Mouse (Mus musculus): ENCODE results near the gene Bid. TPM values are rescaled to one million over a fixed set of nuclear protein-coding genes. Genes with fewer than 3 reads are reported as not detected.

The Bid gene
- polyA plus RNA-seq (2012; rRNA removed), result 3.6 and 5.4 TPM in 2 replicates

DNA sequence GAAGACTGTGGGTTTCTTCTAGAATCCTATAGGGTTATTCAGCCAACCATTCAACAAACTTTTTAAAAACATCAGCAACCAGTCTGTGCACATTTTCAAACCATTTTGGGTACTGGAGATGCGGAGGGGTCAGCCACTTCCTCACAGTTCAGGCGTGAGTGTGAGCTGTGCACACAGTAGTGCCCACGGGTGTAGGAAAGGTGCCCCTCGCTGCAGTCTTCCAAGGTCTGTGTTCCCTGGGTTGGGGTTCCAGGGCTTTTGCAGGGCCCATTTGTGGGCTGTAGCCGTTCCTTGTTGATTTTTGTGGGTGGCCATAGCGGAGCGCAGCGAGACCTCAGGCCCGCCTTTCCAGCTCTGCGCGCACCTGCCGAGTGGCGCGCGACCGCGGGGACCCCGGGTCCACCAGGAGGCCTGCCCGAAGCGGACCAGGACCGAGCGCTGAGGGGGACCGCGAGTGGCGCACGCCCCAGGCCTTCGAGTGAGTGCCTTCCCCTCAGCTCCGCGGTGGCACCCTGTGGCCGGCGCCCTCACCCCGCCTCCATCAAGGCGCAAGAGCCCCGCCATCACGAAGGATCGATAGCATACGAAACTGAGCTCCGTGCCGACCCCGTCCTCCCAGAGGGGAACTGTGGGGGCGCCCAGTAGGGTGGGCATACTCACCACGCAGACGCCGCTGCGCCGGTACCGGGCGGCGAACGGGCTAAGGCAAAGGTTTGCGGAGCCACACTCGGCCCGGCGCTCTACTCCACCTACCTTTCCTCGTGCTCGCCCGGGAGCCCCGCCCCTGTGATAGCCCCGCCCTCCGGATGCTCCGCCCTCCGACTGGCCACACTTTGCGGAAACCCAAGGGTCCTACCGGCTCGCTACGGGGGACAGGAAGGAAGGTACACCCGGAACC is at the start of gene Bid:
TSS of gene Bid (minus strand) at position 780 of the 898 bp plus-strand sequence.
- 3% methylated on average over 67 of the region's 67 CpGs for WGBS

DNA sequence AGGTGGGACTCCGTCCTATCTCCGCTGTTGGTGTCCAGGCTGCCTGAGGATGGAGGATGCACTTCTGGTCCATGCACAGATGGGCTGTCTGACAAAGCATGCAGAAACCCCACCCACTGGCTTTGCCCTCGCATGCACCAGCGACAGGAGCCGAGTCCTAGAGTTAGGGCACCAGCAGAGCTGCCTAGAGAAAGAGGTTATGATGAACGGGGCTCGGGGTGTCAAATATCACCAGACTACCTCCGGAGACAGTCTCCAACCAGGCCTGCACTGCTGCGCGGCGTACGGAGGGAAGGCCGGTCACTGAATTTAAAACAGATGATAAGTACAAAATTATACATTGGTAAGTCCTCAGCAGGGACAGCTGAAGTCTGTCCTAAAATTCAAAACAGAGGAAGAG is 49.2 kb upstream of the Bid start:
- H3K4me3 ChIP-seq (replicated peaks; ENCODE audit: extremely low read depth, low read depth, low read length), result no peak overlapping the region
- DNase-seq, result no peak
- 75% methylated on average over 13 of the region's 13 CpGs for WGBS
- H3K4me1 ChIP-seq (ENCODE audit: control insufficient read depth, insufficient read depth, low read length), result no peaks in the 10 kb centered on the region
- TF ChIP-seq CTCF (IDR thresholded peaks at IDR 0.05; ENCODE audit: insufficient read depth, low read length) (no peak), POLR2A (IDR thresholded peaks at IDR 0.05; ENCODE audit: borderline replicate concordance, extremely low read depth, low read depth, low read length) (no peak)

More for the DNA sequence above, at the start of gene Bid:
- peak within 1 kb of the TSS; percentile 73 for H3K4me3 ChIP-seq (replicated peaks; ENCODE audit: extremely low read depth, low read depth, low read length)
- peak; percentile 93 for DNase-seq
- TF ChIP-seq CTCF (IDR thresholded peaks at IDR 0.05; ENCODE audit: insufficient read depth, low read length) (no peak), POLR2A (IDR thresholded peaks at IDR 0.05; ENCODE audit: borderline replicate concordance, extremely low read depth, low read depth, low read length) (peak; percentile 25; the same call in 1 of the 2 replicates)
- peaks cover 3% of the 10 kb centered on the region; the same call in 1 of the 2 replicates for H3K4me1 ChIP-seq (ENCODE audit: control insufficient read depth, insufficient read depth, low read length)

DNA sequence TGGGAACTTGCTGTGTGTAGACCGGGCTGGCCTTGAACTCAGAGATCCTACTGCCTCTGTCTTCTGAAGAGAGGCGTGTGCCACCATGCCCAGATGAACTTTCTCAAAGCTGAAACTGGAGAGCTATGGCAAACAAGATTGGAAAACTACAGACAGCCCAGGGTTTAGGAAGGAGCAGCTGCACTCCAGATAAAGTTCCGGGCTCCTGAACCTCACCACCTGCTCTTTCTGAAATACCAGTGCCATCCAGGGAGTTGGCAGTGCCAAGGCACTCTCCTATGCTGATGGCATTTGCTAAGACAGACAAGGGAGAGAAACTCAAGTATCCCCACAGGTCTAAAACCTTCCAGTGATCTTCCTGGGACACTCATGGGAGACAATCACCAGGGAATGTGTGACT is 47.5 kb upstream of the Bid start:
- H3K4me1 ChIP-seq (ENCODE audit: control insufficient read depth, insufficient read depth, low read length), result no peaks in the 10 kb centered on the region
- no peak for DNase-seq
- 94% methylated on average over 3 of the region's 3 CpGs for WGBS
- H3K4me3 ChIP-seq (replicated peaks; ENCODE audit: extremely low read depth, low read depth, low read length), result no peak overlapping the region
- TF ChIP-seq CTCF (IDR thresholded peaks at IDR 0.05; ENCODE audit: insufficient read depth, low read length) (no peak), POLR2A (IDR thresholded peaks at IDR 0.05; ENCODE audit: borderline replicate concordance, extremely low read depth, low read depth, low read length) (no peak)

- TF ChIP-seq POLR2A (IDR thresholded peaks at IDR 0.05; ENCODE audit: borderline replicate concordance, extremely low read depth, low read depth, low read length) (no peak), CTCF (IDR thresholded peaks at IDR 0.05; ENCODE audit: insufficient read depth, low read length) (no peak)
- 87% methylated on average over 9 of the region's 9 CpGs for WGBS
- Histone ChIP-seq H3K4me3 (replicated peaks; ENCODE audit: extremely low read depth, low read depth, low read length) (no peak overlapping the region), H3K4me1 (ENCODE audit: control insufficient read depth, insufficient read depth, low read length) (no peaks in the 10 kb centered on the region)
- no peak for DNase-seq
Observed at GRCm38 (mm10) chr6:120960338-120961030, 43.8 kb upstream of the Bid start.

- TF ChIP-seq CTCF (IDR thresholded peaks at IDR 0.05; ENCODE audit: insufficient read depth, low read length) (no peak), POLR2A (IDR thresholded peaks at IDR 0.05; ENCODE audit: borderline replicate concordance, extremely low read depth, low read depth, low read length) (no peak)
- 67% methylated on average over 4 of the region's 4 CpGs for WGBS
- DNase-seq, result no peak
- Histone ChIP-seq H3K4me1 (ENCODE audit: control insufficient read depth, insufficient read depth, low read length) (no peaks in the 10 kb centered on the region), H3K4me3 (replicated peaks; ENCODE audit: extremely low read depth, low read depth, low read length) (no peak overlapping the region)
Observed at GRCm38 (mm10) chr6:120957331-120957730, 40.7 kb upstream of the Bid start.

DNA sequence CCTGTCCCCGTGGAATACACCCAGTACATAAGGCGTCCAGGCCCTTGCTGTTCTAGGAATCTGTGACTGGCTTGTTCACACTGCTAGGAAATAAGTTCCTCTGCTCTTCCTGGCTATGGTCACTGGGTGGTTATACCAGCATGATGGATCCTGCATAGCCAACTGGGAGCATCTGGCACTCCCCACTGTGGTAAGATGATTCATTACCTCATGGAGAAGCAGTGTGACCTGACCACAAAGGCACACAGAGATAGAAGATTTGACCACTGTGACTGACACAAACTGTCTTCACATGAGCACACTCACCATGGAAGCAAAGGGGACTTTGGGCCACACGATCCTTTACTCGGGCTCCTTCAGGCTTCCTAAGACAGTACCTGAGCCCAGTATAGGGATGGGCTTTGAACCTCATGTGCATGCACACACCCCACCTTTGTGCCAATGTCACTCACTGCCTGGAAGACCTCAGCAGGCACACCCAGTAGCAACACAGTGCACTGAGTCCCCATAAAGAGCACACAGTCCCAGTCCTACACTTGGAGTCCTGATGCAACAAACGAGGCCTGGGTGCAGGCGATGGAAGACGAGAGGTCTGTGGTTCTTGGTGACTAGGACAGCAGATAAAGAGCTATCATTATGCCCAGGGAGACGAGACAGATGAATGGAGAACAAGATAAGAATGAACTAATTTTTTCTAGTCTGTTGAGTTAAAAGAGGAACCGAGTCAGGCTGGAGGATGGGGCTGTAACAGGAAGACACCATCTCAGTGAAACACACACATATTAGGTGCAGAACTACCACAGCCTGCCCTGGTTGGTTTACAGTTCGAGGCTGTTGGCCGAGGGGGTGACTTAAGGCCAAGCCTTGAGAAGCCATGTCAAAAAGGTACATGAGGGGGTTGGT is 39.9 kb upstream of the Bid start:
- no peaks in the 10 kb centered on the region for H3K4me1 ChIP-seq (ENCODE audit: control insufficient read depth, insufficient read depth, low read length)
- H3K4me3 ChIP-seq (replicated peaks; ENCODE audit: extremely low read depth, low read depth, low read length), result no peak overlapping the region
- WGBS, result 83% methylated on average over 11 of the region's 11 CpGs
- no peak for DNase-seq
- TF ChIP-seq CTCF (IDR thresholded peaks at IDR 0.05; ENCODE audit: insufficient read depth, low read length), result no peak

DNA sequence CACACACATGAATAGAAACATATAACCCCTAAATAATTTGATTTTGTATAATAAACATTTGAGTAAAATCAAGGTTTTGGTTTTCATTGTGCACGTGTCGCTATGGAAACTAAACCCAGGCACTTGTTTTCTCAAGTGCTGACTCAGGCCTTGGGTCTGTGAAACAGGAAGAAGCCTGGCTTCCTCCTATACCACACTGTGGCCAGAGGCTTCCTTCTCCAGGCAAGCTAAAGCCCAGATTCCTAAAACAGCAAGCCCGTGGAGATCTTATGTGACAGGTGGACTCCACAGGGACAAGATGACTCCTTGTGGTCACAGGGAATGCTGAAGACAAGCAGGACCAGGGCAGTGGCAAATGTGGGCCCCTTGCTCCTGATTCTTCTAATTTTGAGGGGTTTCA is 38.6 kb upstream of the Bid start:
- DNase-seq, result no peak
- Histone ChIP-seq H3K4me1 (ENCODE audit: control insufficient read depth, insufficient read depth, low read length) (no peaks in the 10 kb centered on the region), H3K4me3 (replicated peaks; ENCODE audit: extremely low read depth, low read depth, low read length) (no peak overlapping the region)
- WGBS, result 30% methylated on average over 3 of the region's 3 CpGs
- TF ChIP-seq CTCF (IDR thresholded peaks at IDR 0.05; ENCODE audit: insufficient read depth, low read length) (no peak), POLR2A (IDR thresholded peaks at IDR 0.05; ENCODE audit: borderline replicate concordance, extremely low read depth, low read depth, low read length) (no peak)

DNA sequence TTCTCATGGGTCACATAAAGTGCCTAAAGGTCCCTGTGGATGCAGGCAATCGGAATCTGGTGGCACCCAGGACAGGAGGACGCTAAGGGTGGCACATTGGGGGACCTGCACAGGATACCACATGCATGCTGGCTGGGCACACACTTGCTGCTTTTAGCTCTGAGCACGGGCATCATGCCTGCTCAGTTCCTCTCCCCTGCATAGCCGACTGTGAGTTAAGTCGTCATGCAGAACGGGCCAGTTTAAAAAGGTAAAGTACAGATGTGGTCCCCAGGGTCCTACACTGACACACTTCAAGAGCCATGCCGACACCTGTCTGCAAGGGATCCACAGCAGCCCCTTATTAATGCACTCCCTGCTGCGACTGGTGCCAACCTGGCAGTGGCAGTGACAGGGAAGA is 37.6 kb upstream of the Bid start:
- no peak overlapping the region for H3K4me3 ChIP-seq (replicated peaks; ENCODE audit: extremely low read depth, low read depth, low read length)
- no peaks in the 10 kb centered on the region for H3K4me1 ChIP-seq (ENCODE audit: control insufficient read depth, insufficient read depth, low read length)
- DNase-seq, result no peak
- no peak for TF ChIP-seq POLR2A (IDR thresholded peaks at IDR 0.05; ENCODE audit: borderline replicate concordance, extremely low read depth, low read depth, low read length)
- TF ChIP-seq CTCF (IDR thresholded peaks at IDR 0.05; ENCODE audit: insufficient read depth, low read length), result no peak
- WGBS, result 82% methylated on average over 8 of the region's 8 CpGs

- no peak overlapping the region for H3K4me3 ChIP-seq (replicated peaks; ENCODE audit: extremely low read depth, low read depth, low read length)
- DNase-seq, result no peak
- WGBS, result 93% methylated on average over 6 of the region's 6 CpGs
- no peaks in the 10 kb centered on the region for H3K4me1 ChIP-seq (ENCODE audit: control insufficient read depth, insufficient read depth, low read length)
- TF ChIP-seq CTCF (IDR thresholded peaks at IDR 0.05; ENCODE audit: insufficient read depth, low read length) (no peak), POLR2A (IDR thresholded peaks at IDR 0.05; ENCODE audit: borderline replicate concordance, extremely low read depth, low read depth, low read length) (no peak)
Observed at GRCm38 (mm10) chr6:120952475-120952874, 35.8 kb upstream of the Bid start.
